Mouse (Mus musculus) urinary bladder, adult 18-20 months (tissue): ENCODE data around the gene Dock7.
"Not testable (repeated sequence)": the region's sequence is repeated elsewhere in the genome, so short reads cannot be mapped to it uniquely, and the experiment has no call there.

Source experiments
- DNase-seq, 2 experiments: peaks; one replicate each; pipeline ENCODE4 v3.0.0; 2022; ENCODE audit warnings: low spot score in 2 of 2, mixed read lengths in 2 of 2

Gene Dock7

GRCm38 (mm10) chr4:99006319-99006718, 114.4 kb downstream of the Dock7 start:
- DNase-seq, result no peak

DNA sequence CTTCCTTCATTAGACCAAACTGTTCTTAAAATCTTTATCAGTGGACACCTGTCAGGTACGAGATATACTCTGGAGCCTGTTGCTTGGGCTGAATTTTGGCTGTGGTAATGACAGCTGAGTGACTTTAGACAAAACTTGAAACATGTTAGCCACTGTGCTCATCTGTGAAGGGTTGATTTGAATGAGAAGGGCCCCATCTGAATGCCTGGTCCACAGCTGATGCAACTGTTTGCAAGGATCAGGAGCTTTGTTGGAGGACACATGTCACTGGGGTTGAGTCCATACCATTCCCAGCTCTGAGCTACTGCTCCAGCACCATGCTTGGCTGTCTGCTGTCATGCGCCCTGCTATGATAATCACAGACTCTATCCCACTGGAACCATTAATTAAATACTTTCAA, 115.1 kb downstream of the Dock7 start:
- DNase-seq, result no peak

DNA sequence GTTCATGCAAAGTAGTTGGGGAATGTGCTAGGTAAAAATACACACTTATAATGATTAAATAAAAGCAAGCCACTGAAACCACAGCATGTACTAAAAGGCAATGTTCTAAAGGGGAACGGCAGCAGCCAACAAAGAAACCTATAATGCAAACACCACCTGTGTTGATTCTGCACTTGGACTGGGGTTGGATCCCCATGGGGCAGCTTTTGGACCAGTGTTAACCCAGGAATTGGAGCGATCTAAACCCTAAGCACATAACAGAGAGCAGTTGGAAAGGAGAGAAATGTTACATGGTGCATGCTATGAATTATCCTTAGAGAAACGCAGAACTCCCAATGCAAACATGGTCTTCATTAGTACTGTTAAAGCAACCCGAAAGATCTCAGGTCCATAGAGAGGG, 127.2 kb downstream of the Dock7 start:
- no peak for DNase-seq

- no peak for DNase-seq
Observed at GRCm38 (mm10) chr4:98984701-98985100, 136.0 kb downstream of the Dock7 start.

- not testable (repeated sequence) for DNase-seq
Observed at GRCm38 (mm10) chr4:98979976-98980375, 140.7 kb downstream of the Dock7 start.

DNA sequence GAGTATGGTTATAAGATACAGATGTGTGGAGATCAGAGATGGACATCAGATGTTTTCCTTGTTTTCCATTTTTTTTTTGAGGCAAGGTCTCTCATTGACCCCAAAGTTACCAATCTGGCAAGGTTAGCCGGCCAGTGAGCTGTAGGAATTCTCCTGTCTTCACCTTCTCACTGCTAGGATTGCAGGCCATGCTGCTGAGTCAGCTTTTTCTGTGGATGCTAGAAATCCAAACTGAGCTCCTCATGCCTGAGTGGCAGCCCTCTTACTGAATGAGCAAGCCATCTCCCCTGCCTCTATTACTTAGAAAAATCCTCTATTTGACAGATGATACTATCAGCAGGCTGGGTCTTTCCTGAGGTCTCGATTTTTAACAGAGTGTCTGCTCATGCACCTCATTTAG, 142.0 kb downstream of the Dock7 start:
- no peak for DNase-seq

GRCm38 (mm10) chr4:98978288-98978687, 142.4 kb downstream of the Dock7 start:
- DNase-seq, result not testable (repeated sequence)

DNA sequence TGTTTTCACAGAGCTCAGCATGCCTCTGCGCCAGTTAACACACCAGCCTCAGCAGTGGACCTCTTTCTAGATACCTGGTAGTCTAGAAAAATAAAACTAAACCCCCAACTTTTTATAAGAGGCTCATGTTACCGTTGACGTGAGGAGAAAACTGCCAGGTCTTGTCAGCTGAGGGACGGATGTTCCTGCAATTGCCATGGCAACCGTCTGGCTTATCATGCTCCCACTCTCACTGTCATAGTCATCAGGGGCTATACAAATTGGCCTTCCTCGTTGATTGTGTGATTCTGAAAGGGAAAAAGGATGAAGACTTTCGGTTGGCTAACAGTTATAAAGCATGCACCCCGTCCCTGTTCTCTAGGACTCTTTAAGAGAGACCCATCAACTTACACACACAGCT, 145.0 kb downstream of the Dock7 start:
- DNase-seq, result no peak

GRCm38 (mm10) chr4:98969946-98970345, 150.8 kb downstream of the Dock7 start:
- no peak for DNase-seq

DNA sequence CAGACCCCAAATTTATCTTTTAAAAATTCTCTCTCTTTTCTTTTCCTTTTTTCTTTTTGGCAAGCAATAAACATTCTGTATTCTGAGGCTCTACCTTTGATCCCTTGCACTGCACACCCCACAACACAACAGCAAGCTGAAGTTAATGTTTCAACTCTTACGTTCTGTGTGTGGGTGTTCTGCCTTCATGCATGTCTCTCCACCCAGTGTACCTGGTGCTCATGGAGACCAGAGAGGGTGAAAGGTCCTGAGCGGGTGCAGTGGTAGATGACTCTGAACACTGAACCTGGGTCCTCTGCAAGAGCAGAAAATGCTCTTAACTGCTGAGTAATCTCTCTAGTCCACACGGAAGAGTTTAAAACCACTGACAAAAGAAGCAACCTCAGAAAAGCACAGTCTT, 160.5 kb downstream of the Dock7 start:
- DNase-seq, result no peak

DNA sequence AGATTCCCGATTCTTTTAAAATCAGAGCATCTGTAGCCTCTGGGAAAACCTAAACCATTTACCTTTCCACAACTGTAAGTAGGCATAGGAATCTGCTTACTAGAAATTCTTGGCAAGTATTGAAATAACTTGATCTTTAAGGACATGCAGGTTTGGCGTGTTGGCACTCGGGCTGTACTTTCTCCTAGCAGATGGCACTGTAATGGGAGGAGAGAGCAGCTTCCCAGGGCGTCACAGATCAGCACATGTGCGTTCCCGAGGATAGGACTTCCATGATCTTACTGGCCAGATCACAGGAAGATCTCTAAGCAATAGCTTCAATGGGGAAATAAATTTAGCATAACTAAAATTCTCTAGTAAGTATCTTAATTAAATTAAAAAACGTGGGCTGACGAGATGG, 164.7 kb downstream of the Dock7 start:
- no peak for DNase-seq

DNA sequence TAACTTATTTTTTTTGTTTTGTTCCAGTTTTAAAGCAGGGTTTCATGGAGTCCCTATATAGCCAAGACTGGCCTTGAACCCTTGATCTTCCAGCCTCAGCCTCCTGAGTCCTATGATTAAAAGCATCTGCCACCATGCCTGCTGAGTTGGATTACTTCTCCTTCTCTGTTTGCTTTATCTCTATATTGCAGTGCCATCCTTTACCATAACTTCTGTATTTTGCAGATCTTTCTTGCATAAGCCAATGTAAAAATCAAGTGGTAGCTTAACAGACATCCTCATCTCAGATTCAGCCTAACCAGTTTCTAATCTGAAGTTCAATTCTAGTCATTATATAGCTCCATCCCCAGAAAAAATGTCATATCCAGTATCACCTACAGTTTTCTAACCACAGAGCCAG, 170.2 kb downstream of the Dock7 start:
- DNase-seq, result no peak

- not testable (repeated sequence) for DNase-seq
Observed at GRCm38 (mm10) chr4:98938210-98938609, 182.5 kb downstream of the Dock7 start.

DNA sequence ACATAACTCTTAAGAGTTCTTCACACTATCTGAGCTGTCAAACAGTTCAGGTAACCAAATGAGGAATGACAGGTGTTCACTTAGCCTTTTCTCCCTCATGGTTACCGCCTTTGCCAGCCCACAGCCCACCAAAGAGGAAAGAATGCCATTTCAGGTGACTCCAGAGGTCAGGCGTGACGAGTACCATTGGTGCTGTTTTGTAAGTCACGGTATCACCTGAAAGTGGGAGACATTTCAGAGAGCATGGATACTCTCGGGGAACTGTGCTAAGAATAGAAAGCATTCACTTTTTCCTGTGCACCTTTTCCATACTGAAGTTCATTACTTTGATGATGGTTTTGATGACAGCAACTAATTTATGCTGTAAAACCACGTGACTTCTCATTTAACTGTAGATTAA, 184.7 kb downstream of the Dock7 start:
- no peak for DNase-seq

DNA sequence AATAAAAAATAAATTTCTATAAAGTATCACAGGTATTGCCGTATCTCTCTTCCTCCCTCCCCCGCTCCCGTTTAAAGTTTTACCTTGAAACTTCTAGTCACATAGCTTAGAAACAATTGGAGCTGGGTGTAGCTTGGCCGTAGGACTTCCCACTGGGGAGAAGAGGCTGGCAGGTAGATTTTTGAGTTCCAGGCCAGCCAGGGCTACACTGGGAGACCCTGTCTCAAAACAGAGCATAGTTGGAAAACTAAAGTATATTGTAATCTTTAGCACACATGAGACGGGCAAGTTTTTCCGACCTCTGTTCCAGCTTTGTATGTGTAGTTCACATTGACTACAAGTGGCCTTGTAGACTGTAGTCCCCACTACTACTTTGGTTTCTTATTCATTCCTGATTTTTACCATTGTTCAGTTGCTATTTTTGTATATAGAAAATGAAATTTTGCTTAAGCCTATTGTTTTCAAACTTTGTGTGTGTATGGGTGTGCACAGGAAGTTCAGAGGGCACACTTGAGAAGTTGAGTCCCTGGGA, 195.4 kb downstream of the Dock7 start:
- no peak for DNase-seq

GRCm38 (mm10) chr4:98924906-98925178, 195.9 kb downstream of the Dock7 start:
- DNase-seq, result no peak

DNA sequence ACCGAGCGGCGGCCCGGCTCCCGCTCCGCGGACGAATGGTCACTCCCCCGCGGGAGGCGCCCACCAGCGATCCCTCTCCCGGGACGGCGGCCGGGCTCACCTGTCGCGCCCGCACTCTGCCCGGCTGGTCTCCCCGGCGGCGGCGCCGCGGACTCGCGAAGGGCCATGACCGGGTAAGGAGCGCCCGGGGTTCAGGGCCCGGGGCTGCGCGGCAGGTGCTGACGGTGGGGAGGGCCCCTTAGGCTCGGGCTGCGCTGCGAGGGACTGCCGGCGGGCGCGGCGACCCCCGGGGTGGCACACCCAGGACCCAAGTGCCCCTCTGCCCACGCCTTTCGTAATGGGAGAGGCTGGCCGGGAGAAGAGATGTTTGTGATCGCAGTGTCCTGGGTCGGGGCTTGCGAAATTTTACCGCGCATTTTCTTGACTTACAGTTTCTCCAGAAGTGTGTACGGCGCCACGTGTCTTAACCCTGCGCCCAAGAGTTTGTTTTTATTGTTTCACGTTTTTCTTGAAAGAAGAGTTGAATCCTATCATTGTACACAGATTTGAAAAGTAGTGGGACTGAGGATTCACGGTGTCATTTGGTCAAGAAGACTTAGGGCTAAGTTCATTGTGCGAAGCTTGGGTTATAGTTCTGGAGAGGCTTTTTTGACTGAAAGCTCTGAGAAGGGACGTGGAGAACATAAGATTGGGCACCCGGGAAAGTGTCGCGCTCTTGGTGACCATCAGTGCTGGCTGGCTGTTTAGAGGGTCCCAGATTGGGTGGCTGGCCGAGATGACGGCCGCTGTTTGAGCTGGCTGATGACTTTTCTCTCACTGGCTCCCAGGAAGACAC, 196.4 kb downstream of the Dock7 start:
- DNase-seq, result no peak

GRCm38 (mm10) chr4:98923568-98924070, 197.1 kb downstream of the Dock7 start, which contains the start of gene Usp1:
Gene Usp1, plus strand, starts transcription at chr4:98923810.
- peak in 1 of 2 experiments; percentile 88 for DNase-seq

DNA sequence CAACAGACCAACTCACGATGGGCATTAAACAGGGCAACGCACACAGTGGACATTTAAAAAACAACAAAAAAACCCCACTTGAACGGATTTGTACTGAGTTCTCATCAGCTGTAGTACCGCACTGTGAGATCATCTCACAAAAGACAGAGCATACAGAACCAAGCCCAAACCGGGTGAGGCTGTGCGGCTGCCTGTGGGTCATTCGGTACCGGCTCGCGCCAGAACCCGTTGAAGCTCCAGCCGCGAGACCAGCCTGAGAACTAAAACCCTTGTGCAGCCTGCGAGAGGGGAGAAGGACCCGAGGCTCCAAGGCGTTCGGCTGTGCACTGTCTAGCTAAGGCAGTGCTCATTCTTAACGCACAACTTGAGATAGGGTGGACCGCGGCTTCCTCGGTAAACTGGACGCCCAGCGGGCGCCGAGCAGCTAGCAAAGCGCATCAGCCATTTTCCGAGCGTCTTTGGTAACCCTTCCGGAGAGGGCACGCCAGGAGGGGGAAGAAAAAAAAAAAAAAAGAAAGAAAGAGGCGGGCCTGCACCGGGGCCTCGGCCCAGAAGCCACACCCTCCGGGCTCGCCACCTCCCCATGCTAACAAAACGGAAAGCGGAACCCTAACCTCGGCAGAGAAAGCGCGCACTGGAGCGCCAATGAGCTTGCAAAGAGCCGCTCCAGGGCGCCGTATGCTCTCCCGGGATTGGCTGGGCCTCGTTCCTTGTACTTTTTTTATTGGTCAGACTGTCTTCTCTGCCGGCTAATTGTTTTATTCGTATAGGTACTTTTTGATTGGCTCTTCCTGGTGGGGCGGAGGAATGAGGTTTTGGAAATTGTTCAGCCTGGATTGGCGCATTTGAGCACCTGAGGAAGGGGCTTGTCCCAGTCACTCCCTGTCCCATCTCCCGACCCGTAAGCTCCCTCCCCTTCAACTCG, 197.8 kb downstream of the Dock7 start:
- DNase-seq, result peak; percentile 67 to 96

GRCm38 (mm10) chr4:98922061-98922642, 198.6 kb downstream of the Dock7 start:
- no peak for DNase-seq

DNA sequence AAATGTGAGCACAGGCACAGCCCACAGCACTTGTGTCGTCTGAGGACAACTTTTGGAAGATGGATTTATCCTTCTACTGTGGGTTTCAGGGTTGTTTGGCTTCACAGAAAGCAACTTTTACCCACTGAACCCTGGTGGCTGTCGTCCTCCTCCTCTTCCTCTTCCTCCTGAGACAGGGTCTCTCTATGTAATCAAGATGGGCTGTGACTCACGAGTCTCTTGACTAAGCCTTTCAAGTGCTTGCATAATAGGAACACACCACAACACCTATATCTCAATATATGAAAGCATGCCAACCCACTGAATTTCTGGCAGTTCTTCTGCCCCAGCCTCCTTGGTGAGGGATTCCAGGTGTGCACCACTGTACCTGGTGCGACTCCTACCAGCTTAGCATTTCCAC, 199.8 kb downstream of the Dock7 start:
- DNase-seq, result no peak

DNA sequence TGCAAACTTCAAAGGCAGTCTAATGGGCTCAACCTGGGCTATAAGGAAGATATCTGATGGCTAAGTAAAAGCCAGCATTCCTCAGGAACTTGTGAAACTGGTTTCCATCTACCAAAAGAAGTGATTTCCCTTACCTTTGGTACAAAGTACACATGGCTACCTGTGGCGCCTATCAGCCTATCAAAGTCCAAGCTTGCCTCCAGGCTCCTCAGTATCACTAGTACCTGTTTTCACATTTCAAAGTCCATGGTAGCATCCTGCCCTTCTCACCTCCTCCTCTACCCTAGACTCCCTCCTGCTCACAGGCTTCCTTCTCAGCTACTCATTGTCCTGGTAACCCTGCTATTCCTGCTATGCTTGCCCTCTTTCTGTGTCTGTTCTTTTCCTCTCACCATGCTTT, 202.5 kb downstream of the Dock7 start:
- DNase-seq, result no peak
